Mouse (Mus musculus): ENCODE measurements around the gene Tgfa. TPM values are rescaled to one million over a fixed set of nuclear protein-coding genes. Genes with fewer than 3 reads are reported as not detected.

Tgfa gene
- total RNA-seq, 2 experiments from 2014 or later = 8.1 to 9.0 TPM

DNA sequence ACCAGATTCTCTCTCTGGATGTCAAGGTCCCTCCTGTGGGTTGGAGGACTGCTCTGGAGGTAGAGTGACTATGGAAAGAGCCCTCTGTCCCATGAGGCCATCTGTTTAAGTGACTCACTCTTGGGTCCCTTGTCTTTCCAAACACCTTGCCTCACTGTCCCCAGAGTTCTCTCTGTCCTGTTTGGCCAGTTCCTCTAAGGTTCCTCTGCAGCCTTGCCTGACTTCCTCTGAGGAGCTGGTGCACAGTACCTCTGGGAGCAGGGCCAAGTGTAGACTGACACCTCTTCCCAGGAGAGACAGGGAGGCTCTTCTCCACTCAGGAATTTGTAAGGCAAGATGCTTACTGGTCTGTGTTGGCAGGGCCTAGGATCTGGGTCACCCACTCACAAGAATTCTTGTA, 30.6 kb downstream of the Tgfa start:
- no peak for DNase-seq

GRCm38 (mm10) chr6:86232367-86232766, 37.3 kb downstream of the Tgfa start:
- DNase-seq = no peak

- no peak for DNase-seq
These were observed 38.7 kb downstream of the Tgfa start for GRCm38 (mm10) chr6:86233512-86234430.

DNA sequence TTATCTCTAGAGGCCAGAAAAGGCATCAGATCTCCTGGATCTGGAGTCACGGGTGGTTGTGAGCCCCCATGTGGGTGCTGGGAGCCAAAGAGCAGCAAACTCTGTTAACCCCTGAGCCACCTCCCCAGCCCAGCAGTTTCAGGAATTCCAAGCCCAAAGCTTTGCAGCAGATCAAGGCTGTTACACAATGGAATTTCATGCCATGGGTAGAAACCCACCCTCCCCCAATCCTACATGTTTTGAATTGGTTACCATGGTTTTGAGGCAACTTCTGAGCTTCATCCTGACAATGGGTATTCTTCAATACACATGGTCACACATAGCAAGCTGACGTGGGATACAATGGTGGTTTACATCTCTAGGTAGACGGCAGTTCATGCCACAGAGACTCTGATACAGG, 49.8 kb downstream of the Tgfa start:
- no peak for DNase-seq

DNA sequence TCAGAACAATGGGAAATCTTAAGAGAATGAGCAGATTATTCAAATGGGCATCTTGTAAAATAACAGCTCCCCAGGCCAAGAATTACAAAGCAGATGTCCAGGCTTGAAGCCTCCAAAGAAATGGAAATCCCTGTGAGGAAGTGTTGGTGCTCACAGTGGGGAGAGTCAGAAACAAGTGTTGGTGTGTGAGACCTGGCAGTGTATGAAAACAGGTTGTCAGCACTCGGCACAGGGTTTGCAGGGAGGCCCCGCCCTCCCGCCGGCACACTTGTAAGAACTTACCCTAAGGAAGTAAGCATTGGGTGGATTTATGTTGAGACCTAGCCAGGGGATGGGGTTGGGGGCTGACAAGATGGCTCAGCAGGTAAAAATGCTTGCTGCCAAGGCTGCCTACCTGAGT, 50.9 kb downstream of the Tgfa start:
- DNase-seq = no peak

- no peak for DNase-seq
These were observed 53.5 kb downstream of the Tgfa start for GRCm38 (mm10) chr6:86248562-86248961.

GRCm38 (mm10) chr6:86249042-86249441, 54.0 kb downstream of the Tgfa start:
- DNase-seq = no peak

- peak; percentile 67 for DNase-seq
These were observed 55.2 kb downstream of the Tgfa start for GRCm38 (mm10) chr6:86250236-86250635.

- no peak for DNase-seq
These were observed 55.8 kb downstream of the Tgfa start for GRCm38 (mm10) chr6:86250830-86251229.

- DNase-seq = no peak
These were observed 57.4 kb downstream of the Tgfa start for GRCm38 (mm10) chr6:86252176-86253125.

DNA sequence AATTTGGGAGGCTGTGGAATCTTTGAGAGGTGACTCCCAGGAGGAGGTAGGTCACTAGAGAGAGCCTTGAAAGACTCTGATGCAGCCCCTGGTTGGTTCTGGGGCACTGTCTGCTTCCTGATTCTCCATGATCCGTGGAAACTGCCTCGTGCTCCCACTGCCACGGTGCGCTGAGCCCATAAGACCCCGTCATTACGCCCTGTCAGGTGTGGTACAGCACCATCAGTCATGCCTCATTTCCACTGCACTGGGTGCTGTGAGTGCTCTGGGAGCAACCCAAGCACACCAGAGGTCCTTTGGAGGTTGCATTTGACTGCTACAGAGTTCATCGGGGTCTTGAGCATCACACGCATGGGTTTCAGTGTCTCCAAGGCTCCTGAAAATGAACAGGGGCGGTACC, 60.9 kb downstream of the Tgfa start:
- DNase-seq = no peak

GRCm38 (mm10) chr6:86259242-86259641, 64.2 kb downstream of the Tgfa start:
- no peak for DNase-seq

DNA sequence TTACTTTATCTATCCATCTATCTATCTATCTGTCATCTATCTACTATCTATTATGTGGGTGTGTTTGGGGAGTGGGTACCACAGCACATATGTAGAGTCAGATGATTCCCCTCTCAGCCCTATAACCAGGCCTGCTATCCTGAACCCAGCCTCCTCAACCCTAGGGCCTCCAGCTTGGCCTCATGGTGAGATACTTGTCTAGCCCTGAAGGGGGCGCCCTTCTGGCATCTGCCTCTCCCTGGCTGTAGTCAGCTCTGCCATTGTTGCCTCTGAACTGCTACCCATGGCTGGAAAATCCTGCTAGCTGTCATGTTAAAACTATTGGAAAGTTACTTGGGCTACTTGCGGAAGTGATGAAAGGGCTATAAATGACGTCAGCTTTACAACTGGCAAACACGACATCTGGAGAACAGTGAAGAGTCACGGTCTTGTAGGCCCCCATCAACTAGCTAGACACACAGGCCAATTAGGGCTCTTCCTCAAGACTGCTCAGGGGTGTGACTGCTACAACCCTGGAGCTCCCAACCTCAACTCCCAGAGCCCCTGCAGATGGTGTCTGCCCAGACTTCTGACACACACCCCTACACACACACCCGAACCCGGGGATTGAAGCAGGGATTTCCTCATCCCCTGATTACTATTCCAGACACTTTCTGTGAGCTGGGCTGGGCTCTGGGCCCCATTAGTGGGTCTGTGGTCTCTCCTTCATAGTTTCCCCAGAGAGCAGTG, 65.5 kb downstream of the Tgfa start:
- no peak for DNase-seq

- DNase-seq = no peak
These were observed 71.8 kb downstream of the Tgfa start for GRCm38 (mm10) chr6:86266786-86267185.

DNA sequence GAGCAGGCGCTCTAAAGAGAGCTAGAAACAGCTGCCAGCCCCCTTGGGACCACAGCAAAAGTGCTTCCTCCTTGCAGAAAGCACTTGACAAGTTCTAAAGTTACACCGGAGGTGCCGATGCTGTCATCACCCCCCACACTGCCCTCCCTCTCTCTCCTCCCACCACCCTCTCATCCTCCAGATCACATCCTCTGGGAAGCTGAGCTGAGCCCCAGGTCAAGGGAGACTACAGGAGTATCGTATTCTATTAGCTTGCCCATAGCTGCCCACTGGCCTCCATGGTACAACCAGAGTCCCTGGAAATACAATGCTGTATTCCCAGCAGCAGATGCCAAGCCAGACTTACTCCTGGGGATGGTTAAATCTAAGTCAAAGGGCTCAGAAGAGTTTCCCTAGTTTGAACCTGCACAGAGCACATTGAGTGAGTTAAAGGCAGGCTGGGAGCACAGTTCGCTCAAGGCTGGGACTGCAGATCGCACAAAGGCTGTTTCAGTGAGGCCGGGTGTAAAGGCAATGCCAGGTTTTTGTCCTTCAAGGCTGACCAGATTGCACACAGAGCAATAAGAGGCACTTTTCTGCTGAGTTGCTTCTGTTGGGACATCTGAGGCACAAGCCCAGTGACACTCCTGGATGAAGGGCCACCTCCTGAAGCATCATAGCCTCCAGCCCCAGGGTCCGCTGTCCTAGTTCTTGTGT, 75.5 kb downstream of the Tgfa start:
- peak; percentile 44 for DNase-seq

GRCm38 (mm10) chr6:86271130-86271529, 76.1 kb downstream of the Tgfa start:
- DNase-seq = no peak

- DNase-seq = no peak
These were observed 80.7 kb downstream of the Tgfa start for GRCm38 (mm10) chr6:86275704-86276103.

- DNase-seq = peak; percentile 30
These were observed 81.8 kb downstream of the Tgfa start for GRCm38 (mm10) chr6:86276816-86277215.

DNA sequence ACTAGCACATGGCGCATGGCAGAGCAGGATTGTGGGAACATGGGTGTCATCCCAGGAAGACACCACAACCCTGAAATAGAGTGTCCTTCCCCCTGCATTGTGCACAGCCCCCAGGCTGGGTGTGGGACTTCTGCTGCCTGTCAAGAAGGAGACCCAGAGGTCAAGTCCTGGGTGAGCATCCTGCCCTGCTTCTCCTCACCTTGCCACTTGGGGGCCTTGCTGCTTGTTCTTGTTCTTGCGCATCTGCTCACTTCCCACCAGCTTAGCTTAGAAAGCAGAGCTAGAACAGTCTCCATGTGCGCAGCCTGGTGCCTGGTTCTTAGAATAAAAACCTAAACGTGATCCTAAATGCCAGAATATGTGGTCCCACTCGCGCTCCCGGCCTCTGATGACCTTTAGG, 82.6 kb downstream of the Tgfa start:
- no peak for DNase-seq

GRCm38 (mm10) chr6:86281573-86282210, 86.7 kb downstream of the Tgfa start:
- no peak for DNase-seq

- DNase-seq = peak; percentile 46
These were observed 98.3 kb downstream of the Tgfa start for GRCm38 (mm10) chr6:86293301-86293700.

Measured in adrenal gland, postnatal 10 days (tissue).